Mouse (Mus musculus) spleen, adult 12 weeks (tissue): ENCODE measurements around the gene Ccdc120.

ENCODE experiments used
- DNase-seq: peaks from one replicate; pipeline ENCODE4 v3.0.0; 2022; ENCODE audit warnings: low spot score

Gene Ccdc120

DNA sequence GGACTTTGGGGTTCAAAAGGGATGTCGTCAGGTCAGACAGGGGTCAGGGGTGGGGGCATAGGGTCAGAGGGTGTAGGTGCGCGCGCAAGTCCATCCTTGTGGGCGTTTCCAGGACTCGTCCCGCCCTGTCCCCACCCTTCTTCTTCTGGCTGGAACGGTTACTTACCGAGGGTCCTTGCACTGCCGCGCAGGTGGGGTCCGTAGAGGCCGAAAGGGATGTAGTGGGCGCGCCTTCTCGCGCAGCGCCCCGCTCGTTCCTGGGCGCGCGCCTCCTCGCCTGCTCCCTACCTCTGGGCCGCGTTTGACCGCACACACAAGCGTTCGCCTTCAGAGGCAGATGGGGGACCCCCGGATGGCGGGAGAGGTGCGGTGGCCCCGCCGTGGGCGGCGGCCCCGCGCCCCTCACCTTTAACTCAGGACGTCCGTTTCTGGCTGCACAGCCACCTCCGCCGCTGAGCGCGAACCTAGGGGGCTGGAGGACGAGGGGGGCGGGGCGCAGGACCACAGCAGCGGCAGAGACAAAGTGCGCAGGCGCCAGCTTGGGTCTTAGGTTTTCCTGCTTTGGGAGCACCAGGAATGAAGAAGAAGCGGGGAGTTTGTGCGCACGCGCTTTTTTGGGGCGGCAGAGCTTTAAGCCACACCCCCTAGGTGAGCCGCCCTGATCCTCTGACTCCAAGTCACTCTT, at the start of gene Ccdc120:
TSS of gene Ccdc120 (minus strand) at position 474 of the 685 bp plus-strand sequence.
- DNase-seq, result no peak

DNA sequence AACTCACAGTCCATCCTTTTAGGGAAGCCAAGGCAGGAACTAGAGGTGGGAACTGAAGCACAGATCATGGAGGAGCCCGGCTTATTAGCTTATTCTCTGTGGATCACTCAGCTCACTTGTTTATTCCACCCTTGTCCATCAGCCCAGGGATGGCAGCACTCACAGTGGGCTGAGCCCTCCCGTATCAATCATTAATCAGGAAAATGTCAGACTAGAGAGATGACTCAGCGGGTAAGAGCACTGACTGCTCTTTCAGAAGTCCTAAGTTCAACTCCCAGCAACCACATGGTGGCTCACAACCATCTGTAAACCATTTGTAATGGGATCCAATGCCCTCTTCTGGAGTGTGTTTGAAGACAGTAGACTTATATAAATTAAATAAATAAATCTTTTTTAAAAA, 46.6 kb upstream of the Ccdc120 start:
- no peak for DNase-seq

- DNase-seq, result peak; percentile 7
Measured at GRCm38 (mm10) chrX:7795016-7795415, 44.3 kb upstream of the Ccdc120 start.

GRCm38 (mm10) chrX:7793361-7793760, 42.7 kb upstream of the Ccdc120 start:
- no peak for DNase-seq

GRCm38 (mm10) chrX:7790309-7790708, 39.6 kb upstream of the Ccdc120 start:
- no peak for DNase-seq

DNA sequence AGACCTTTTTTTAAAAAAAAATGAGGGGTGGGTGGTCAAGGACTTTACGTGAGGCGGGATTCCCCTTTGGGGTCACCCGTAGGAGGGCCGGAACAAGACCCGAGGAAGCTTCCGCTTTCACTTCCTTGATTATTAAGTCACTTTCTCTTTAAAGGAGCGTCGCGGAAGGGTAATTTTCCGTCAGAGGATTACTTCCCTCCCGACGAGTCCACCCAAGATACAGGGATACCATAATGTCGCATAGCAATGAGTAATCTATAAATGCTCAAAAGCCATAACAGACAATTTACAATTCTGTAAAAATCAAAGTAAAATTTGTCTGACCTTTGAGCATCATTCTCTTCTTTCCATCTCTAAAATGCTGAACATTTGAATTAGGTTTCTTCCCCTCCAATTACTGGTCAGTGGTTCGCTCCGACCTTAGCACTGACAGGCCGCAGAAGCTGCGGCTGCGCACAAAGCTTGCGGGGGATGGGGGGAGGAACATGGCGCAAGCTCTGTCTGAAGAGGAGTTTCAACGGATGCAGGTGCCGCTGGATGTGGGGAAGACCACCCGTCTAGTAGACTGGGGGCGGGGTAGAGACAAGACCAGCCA, 38.9 kb upstream of the Ccdc120 start, which contains the start of gene Gripap1:
TSS of gene Gripap1 (plus strand) at position 224 of the 595 bp plus-strand sequence.
- peak; percentile 66 for DNase-seq

DNA sequence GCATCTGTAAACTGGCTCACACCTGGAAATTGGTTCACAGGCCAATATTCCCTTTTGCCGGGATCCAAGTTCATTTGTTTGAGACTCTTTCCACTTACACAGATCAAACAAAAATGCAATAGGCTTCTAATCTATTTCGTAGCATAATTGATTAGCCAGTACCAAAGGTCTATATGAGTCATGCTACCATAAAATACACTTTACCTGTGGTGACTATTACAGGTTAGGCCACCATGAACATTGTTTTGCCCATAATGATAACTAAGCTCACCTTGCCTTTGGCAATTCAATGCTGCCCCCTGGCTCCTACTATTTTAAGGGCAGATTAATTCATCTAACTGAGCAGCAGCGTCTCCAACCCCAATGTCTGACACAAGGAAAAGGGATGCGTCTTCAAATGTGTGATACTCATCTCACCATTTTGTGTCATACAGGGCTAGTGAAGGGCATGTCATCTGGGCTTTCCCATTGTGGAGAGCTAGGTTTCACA, 31.9 kb upstream of the Ccdc120 start:
- DNase-seq, result no peak

- DNase-seq, result peak; percentile 3
Measured at GRCm38 (mm10) chrX:7779294-7779693, 28.6 kb upstream of the Ccdc120 start.

GRCm38 (mm10) chrX:7778450-7779244, 27.9 kb upstream of the Ccdc120 start:
- peak; percentile 11 for DNase-seq

DNA sequence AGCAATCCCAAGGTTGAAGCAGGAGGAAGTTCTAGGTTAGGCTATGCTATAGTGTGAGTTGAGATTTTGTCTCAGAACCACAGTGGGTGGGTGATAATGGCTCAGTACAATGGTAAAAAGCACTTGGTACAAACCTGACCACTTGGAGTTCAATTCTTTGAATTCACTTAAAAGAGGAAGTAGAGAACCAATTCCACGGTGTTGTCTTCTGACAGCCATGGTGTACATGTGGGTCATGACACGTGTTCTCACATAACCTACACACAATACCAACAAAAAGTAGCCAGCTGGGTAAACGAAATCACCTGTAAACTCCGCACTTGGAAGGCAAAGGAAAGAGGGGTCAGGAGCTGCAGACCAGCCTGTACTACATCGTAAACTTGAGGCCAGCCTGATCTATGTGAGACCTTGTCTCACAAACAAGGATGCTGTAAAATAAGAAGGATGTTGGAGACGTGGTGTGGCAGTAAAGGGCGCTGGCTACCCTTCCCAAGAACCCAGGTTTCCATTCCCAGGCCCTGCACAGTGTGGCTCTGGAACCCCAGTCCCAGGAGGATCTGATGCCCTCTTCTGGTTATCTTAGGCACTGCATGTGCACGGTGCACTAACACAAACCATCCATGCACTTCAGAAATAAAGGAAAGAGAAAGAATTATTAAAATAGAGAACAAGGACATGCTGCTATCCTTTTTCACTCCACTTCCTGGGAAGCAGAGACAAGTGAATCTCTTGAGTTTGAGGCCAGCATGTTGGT, 25.8 kb upstream of the Ccdc120 start:
- peak; percentile 50 for DNase-seq

DNA sequence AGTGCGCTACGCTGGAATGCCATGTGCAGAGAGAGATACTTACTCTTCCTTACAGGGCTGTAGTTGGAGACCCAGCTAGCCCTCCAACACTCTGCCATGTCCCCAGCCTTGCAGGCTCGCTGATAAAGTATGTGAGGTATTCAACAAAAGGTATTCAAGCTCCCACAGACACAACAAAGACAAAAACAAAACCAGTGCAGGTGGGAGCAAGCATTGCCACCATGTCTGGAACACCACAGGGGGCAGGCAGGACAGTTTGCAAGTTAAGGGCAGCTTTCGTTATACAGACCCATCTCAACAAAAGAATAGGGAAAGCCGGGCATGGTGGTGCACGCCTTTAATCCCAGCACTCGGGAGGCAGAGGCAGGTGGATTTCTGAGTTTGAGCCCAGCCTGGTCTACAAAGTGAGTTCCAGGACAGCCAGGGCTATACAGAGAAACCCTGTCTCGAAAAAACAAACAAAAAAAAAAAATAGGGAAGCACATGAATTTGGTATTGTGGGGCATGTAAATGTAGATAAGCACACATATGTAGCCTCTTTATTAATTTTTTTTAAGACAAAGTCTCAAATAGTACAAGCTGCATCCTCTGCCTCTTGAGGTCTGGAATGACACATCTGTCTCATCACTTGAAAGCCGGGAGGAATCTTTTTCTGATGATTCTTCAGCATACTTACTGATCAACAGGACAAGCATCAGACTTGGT, 24.9 kb upstream of the Ccdc120 start:
- DNase-seq, result no peak

GRCm38 (mm10) chrX:7772766-7773165, 22.1 kb upstream of the Ccdc120 start:
- no peak for DNase-seq

- no peak for DNase-seq
Measured at GRCm38 (mm10) chrX:7769302-7770017, 18.8 kb upstream of the Ccdc120 start.

- DNase-seq, result no peak
Measured at GRCm38 (mm10) chrX:7765764-7766163, 15.1 kb upstream of the Ccdc120 start.

DNA sequence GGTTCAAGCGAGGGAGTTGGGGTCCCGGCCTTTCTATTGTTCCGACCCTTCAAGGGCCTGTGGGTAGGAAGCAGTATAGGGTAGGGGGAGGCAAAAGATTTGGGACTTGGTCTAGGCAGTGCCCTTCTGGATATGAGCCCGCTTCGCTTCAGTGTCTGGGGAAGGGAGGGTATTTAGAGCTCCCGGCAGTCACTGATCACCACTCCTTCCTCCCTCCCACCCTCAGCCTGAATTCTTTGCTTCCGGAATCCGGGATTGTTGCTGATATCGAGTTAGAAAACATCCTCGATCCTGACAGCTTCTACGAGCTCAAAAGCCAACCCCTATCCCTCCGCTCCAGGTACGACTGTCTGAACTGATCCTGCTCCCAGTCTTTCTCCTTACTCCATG, 14.6 kb upstream of the Ccdc120 start:
- no peak for DNase-seq

GRCm38 (mm10) chrX:7764657-7765280, 14.1 kb upstream of the Ccdc120 start:
- DNase-seq, result no peak

DNA sequence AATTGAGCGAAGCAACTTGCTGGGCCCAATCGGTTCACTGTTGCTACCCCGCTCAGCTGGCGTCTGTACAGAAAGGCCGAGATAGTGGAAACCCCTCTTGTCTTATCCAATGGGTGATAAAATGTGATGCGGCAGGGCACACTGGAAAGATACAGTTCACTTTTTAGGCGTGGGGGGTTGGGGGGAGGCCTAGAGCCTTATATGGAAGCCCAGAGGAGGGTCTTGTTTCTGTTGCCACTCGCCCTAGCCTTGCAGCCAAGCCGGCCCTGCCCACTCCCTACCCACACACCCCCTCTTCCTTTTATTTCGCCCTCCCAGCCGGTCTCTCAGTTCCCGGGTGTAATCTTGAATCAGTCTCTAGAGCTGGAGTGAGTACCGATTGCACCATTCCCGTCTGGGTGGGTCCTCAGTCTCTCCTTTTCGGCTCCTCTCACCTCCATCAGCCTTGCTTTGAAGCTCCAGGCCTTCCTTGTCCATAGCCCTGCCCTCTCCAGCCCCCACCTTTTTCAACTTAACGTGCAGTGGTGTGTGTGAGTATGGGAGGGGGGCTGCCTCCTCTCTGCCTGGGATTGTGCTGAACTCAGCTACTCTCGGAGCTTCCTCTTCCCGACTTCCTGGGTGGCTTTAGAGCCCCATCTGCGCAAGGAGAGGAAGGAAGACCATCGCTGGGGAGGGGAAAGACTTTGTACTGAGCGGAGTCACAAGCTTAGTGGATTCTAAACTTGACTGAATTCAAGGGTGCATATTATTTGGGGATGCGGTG, 13.1 kb upstream of the Ccdc120 start:
- DNase-seq, result peak; percentile 5

- no peak for DNase-seq
Measured at GRCm38 (mm10) chrX:7762921-7763197, 12.2 kb upstream of the Ccdc120 start.

GRCm38 (mm10) chrX:7762137-7762920, 11.6 kb upstream of the Ccdc120 start, which contains the start of gene Tfe3:
Tfe3 (plus strand) TSS chrX:7762560.
- peak; percentile 80 for DNase-seq
